Mouse (Mus musculus) bone marrow, adult 2 months (tissue): ENCODE measurements around the gene Mrpl14.

Experiments
- CTCF ChIP-seq: fragments of 200-500 bp; IDR thresholded peaks from 2 replicates; pipeline ENCODE4 v1.5.1; 2011; ENCODE audit warnings: low read length, control low read depth; ENCODE audit not compliant: control insufficient read depth, insufficient read depth
- POLR2A ChIP-seq: fragments of 200-500 bp; IDR thresholded peaks from 2 replicates; pipeline ENCODE4 v1.6.1; 2011; ENCODE audit warnings: low read depth, mild to moderate bottlenecking, control low read depth, low read length, borderline replicate concordance; ENCODE audit not compliant: control insufficient read depth

GRCm38 (mm10) chr17:45693812-45694565, 7.9 kb downstream of the Mrpl14 start:
- TF ChIP-seq POLR2A (no peak), CTCF (no peak)
